Mouse (Mus musculus): ENCODE data around the gene Rnf145.

- TF ChIP-seq CTCF (IDR thresholded peaks at IDR 0.05; ENCODE audit: low read depth, low read length) (peak; percentile 90), POLR2A (IDR thresholded peaks at IDR 0.05; ENCODE audit: borderline replicate concordance, low read depth, low read length) (no peak)
Measured at GRCm38 (mm10) chr11:44581277-44581683, 62.5 kb downstream of the Rnf145 start.
